Mouse (Mus musculus) liver, adult 2 months (tissue): Measurements from ENCODE around the gene Olfr740.

ENCODE experiments used
- CTCF ChIP-seq: fragments of 200-500 bp; IDR thresholded peaks from 2 replicates; pipeline ENCODE4 v1.5.1; 2011; ENCODE audit warnings: low read depth, low read length, control low read depth
- POLR2A ChIP-seq: fragments of 200-500 bp; IDR thresholded peaks from 2 replicates; pipeline ENCODE4 v1.6.1; 2011; ENCODE audit warnings: low read length, control low read depth; ENCODE audit not compliant: insufficient read depth; ENCODE audit errors: extremely low read depth

GRCm38 (mm10) chr14:50445245-50445644, at the start of gene Olfr740:
- TF ChIP-seq POLR2A, result no peak
- no peak for TF ChIP-seq CTCF
